Mouse (Mus musculus): ENCODE measurements around the gene Ap2m1. TPM values are rescaled to one million over a fixed set of nuclear protein-coding genes. Genes with fewer than 3 reads are reported as not detected.

Ap2m1 gene
- total RNA-seq, 4 experiments from 2014 or later = 794 to 854 (median 817) TPM

DNA sequence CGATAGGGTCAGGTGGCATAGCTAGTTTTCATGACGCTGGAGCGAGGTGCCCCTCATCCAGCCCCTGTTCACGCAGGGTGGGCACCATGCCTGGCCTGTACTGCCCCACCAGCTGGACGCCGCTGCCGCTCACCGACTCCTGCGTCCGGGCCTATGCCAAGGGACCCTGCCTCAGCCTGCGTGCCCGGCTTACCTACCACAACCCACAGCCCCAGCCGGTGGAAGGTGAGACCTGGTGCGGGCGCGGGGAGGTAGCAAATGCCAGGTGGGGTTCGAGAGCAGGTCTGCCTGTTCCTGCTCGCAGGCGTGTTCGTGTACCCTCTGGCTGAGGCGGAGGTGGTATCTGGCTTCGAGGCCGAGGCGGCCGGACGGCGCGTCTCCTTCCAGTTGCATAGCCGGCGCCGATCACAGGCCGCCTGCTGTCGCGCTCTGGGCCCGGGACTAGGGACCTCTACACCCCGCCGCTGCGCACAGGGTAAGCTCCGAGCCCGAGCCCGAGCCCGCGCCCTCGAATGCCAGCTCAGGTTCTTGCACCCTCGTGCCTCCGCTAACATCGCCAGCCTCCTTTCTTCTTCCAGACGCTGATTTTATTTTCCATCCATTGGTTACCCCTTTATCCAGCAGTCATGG lies 55.9 kb downstream of the Ap2m1 start:
- DNase-seq (ENCODE audit: low spot score in 2 of 2) = no peak

Other genes with a start within 250 kb of the Ap2m1 start
- 10 to 100 TPM; 58.4 to 67.2 (median 65.8) TPM for gene Parl, start 233.1 kb upstream of the Ap2m1 start, total RNA-seq (2022)
- gene Cyp2ab1, start 210.1 kb upstream of the Ap2m1 start, total RNA-seq (2022) = not detected
- 100 to 1,000 TPM; 189 to 219 (median 203) TPM for gene Abcc5, start 109.1 kb upstream of the Ap2m1 start, total RNA-seq (2022)
- 10 to 100 TPM; 57.3 to 62.6 (median 59.3) TPM for gene Eif2b5, start 36.7 kb upstream of the Ap2m1 start, total RNA-seq (2022)
- gene Dvl3, start 18.5 kb upstream of the Ap2m1 start, total RNA-seq (2022) = 10 to 100 TPM; 50.6 to 55.9 (median 54.9) TPM
- 100 to 1,000 TPM; 102 to 130 (median 119) TPM for gene Abcf3, start 13.1 kb downstream of the Ap2m1 start, total RNA-seq (2022)
- 10 to 100 TPM; 51.3 to 65.5 (median 57.9) TPM for gene Vwa5b2, start 54.0 kb downstream of the Ap2m1 start, total RNA-seq (2022)
- 1 to 10 TPM; 1.1 to 2.3 (median 1.7) TPM for gene Eef1akmt4, start 76.1 kb downstream of the Ap2m1 start, total RNA-seq (2022)
- gene Gm49333, start 76.1 kb downstream of the Ap2m1 start, total RNA-seq (2022) = under 1 TPM in 2 of 4 experiments, not detected in 2; 0.42 to 0.73 TPM
- 10 to 100 TPM in 3 of 4 experiments, 1 to 10 TPM in 1; 8.1 to 15.5 (median 12.3) TPM for gene Alg3, start 76.3 kb downstream of the Ap2m1 start, total RNA-seq (2022)
- gene Camk2n2, start 85.8 kb downstream of the Ap2m1 start, total RNA-seq (2022) = 100 to 1,000 TPM; 145 to 169 (median 150) TPM
- 10 to 100 TPM; 28.2 to 33.5 (median 30.5) TPM for gene Ece2, start 94.3 kb downstream of the Ap2m1 start, total RNA-seq (2022)
- gene Psmd2, start 116.2 kb downstream of the Ap2m1 start, total RNA-seq (2022) = 100 to 1,000 TPM; 222 to 245 (median 230) TPM
- 100 to 1,000 TPM; 253 to 267 (median 263) TPM for gene Eif4g1, start 132.8 kb downstream of the Ap2m1 start, total RNA-seq (2022)
- gene Fam131a, start 157.8 kb downstream of the Ap2m1 start, total RNA-seq (2022) = 100 to 1,000 TPM; 271 to 291 (median 283) TPM
- gene Polr2h, start 182.2 kb downstream of the Ap2m1 start, total RNA-seq (2022) = 10 to 100 TPM; 19.6 to 26.6 (median 21.2) TPM
- 10 to 100 TPM; 63.2 to 75.5 (median 71.9) TPM for gene Clcn2, start 182.3 kb downstream of the Ap2m1 start, total RNA-seq (2022)
- 10 to 100 TPM; 26.7 to 42.0 (median 32.0) TPM for gene Chrd, start 197.6 kb downstream of the Ap2m1 start, total RNA-seq (2022)
- 1 to 10 TPM; 5.2 to 7.2 (median 5.8) TPM for gene Thpo, start 199.0 kb downstream of the Ap2m1 start, total RNA-seq (2022)